Mouse (Mus musculus): Measurements from ENCODE around the gene Rims3. TPM values are rescaled to one million over a fixed set of nuclear protein-coding genes. Genes with fewer than 3 reads are reported as not detected.
A peak's percentile ranks its signal among the peaks of the same experiment; 100 is the strongest.

Rims3 gene
- total and polyA plus RNA-seq, 2 experiments from 2014 or later = 0.04 to 0.05 TPM

DNA sequence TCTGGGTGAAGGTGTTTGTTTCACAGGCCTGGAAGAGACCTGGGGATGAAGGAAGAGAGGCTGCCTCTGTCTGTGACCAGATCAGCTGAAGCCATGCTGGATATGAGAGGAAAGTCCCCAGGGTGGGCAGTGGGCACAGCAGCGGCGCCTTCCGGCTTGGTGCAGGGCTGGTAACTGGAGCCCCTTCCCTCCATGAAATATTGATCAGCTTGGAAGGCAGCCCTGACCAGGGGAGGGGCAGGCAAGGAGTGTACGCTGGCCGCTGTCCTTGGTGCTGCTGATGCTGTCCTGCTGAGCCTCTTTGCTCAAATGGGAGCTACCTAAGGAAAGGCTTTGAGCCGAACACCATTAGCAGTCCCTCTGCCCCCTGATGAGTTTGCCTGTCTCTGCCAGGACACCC is 11.6 kb downstream of the Rims3 start:
- DNase-seq (ENCODE audit: low spot score) (peak; percentile 28), ATAC-seq (ENCODE audit: insufficient read depth, low read depth) (no peak)
- no peaks in the 10 kb centered on the region for H3K4me1 ChIP-seq (ENCODE audit: control insufficient read depth, insufficient read depth)
- no peak overlapping the region for H3K27ac ChIP-seq (ENCODE audit: low read depth)
- H3K9me3 ChIP-seq (replicated peaks; ENCODE audit: control insufficient read depth, low read length) = no peaks in the 10 kb centered on the region
- no peaks in the 10 kb centered on the region for H3K27me3 ChIP-seq (ENCODE audit: control insufficient read depth, insufficient read depth, low read length)
- no peak overlapping the region for H3K4me3 ChIP-seq (ENCODE audit: low read depth, low read length)
- no peaks in the 10 kb centered on the region for H3K36me3 ChIP-seq (replicated peaks; ENCODE audit: control insufficient read depth, insufficient read depth, low read length)
- 5% methylated on average over 6 of the region's 6 CpGs for WGBS
- TF ChIP-seq EP300 (IDR thresholded peaks at IDR 0.05; ENCODE audit: low read depth) (no peak), CTCF (IDR thresholded peaks at IDR 0.05; ENCODE audit: low read depth) (no peak)
- no peak overlapping the region for H3K9ac ChIP-seq (replicated peaks; ENCODE audit: low read depth, low read length)
- no peak overlapping the region for H3K4me2 ChIP-seq (ENCODE audit: low read depth, low read length)

DNA sequence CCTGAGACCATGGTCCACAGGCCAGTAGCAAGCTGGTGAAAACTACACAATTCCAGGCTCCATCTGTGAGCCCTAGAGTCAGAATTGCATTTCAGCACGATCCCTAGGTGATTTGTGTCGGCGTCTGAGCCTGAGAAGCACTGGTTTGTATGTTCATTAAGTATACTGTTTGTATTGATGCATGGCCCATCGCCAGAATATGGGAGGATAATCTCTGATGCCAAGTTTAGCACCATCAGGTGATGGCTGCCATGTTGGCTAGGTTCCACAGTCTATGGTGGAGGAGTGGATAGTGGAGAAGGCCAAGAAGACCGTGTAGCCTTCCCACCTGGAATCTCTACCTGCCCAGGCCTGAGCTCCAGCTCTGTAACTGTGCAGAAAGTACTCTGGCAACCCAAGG is 13.6 kb downstream of the Rims3 start:
- no peaks in the 10 kb centered on the region for H3K9me3 ChIP-seq (replicated peaks; ENCODE audit: control insufficient read depth, low read length)
- no peaks in the 10 kb centered on the region for H3K27me3 ChIP-seq (ENCODE audit: control insufficient read depth, insufficient read depth, low read length)
- no peak for ATAC-seq (ENCODE audit: insufficient read depth, low read depth)
- no peaks in the 10 kb centered on the region for H3K4me1 ChIP-seq (ENCODE audit: control insufficient read depth, insufficient read depth)
- H3K4me3 ChIP-seq (ENCODE audit: low read depth, low read length) = no peak overlapping the region
- TF ChIP-seq CTCF (IDR thresholded peaks at IDR 0.05; ENCODE audit: low read depth) (no peak), EP300 (IDR thresholded peaks at IDR 0.05; ENCODE audit: low read depth) (no peak)
- no peaks in the 10 kb centered on the region for H3K36me3 ChIP-seq (replicated peaks; ENCODE audit: control insufficient read depth, insufficient read depth, low read length)
- H3K27ac ChIP-seq (ENCODE audit: low read depth) = no peak overlapping the region
- H3K9ac ChIP-seq (replicated peaks; ENCODE audit: low read depth, low read length) = no peak overlapping the region
- DNase-seq (ENCODE audit: low spot score) = no peak
- no peak overlapping the region for H3K4me2 ChIP-seq (ENCODE audit: low read depth, low read length)
- 59% methylated on average over 5 of the region's 5 CpGs for WGBS

DNA sequence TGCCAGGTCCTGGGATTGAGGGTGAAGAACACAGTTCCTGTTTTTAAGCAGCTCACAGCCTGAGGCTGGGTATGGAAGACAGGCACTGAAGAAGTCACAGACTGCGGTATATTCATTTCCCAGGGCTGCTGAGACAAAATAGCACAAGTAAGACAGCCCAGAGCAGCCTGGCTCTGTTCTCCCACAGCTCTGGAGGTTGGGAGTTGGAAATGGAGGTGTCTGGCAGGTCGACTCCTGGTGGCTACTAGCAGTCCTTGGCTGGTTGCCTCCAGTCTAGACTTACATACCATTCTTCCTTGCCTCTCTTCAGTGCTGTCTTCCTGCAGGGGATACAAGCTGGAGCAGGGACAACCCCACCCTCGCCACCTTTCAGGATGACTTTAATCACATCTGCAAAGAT is 14.4 kb downstream of the Rims3 start:
- Histone ChIP-seq H3K27me3 (ENCODE audit: control insufficient read depth, insufficient read depth, low read length) (no peaks in the 10 kb centered on the region), H3K9me3 (replicated peaks; ENCODE audit: control insufficient read depth, low read length) (no peaks in the 10 kb centered on the region), H3K4me2 (ENCODE audit: low read depth, low read length) (no peak overlapping the region), H3K4me3 (ENCODE audit: low read depth, low read length) (no peak overlapping the region), H3K36me3 (replicated peaks; ENCODE audit: control insufficient read depth, insufficient read depth, low read length) (no peaks in the 10 kb centered on the region), H3K9ac (replicated peaks; ENCODE audit: low read depth, low read length) (no peak overlapping the region), H3K4me1 (ENCODE audit: control insufficient read depth, insufficient read depth) (no peaks in the 10 kb centered on the region), H3K27ac (ENCODE audit: low read depth) (no peak overlapping the region)
- no peak for DNase-seq (ENCODE audit: low spot score)
- no peak for TF ChIP-seq EP300 (IDR thresholded peaks at IDR 0.05; ENCODE audit: low read depth)
- no peak for TF ChIP-seq CTCF (IDR thresholded peaks at IDR 0.05; ENCODE audit: low read depth)
- no peak for ATAC-seq (ENCODE audit: insufficient read depth, low read depth)
- 63% methylated on average over 3 of the region's 3 CpGs for WGBS

- no peak for ATAC-seq (ENCODE audit: insufficient read depth, low read depth)
- 57% methylated on average over 7 of the region's 7 CpGs for WGBS
- H3K27ac ChIP-seq (ENCODE audit: low read depth) = no peak overlapping the region
These were observed 15.7 kb downstream of the Rims3 start for GRCm38 (mm10) chr4:120870262-120870748.

DNA sequence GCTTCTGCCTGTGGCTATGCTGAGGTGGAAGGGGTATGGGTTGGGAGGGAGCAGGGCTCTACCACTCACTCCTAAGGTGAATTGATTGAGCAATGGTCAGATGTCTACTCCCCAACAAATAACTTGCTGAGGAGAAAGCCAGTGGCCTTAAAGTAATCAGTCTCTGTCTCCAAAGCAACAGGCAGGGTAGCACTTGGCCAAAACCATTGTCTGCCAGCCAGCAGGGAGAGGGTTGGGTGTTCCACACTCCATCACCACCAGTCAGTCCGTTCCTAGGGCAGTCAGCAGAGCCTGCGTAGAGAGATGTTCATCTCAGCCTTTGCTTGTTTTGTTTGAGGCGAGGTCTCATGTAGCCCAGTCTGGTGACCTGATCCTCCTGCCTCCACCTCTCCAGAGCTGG is 21.3 kb downstream of the Rims3 start:
- H3K4me3 ChIP-seq (ENCODE audit: low read depth, low read length) = no peak overlapping the region
- no peaks in the 10 kb centered on the region for H3K27me3 ChIP-seq (ENCODE audit: control insufficient read depth, insufficient read depth, low read length)
- no peaks in the 10 kb centered on the region for H3K9me3 ChIP-seq (replicated peaks; ENCODE audit: control insufficient read depth, low read length)
- DNase-seq (ENCODE audit: low spot score) (no peak), ATAC-seq (ENCODE audit: insufficient read depth, low read depth) (no peak)
- TF ChIP-seq EP300 (IDR thresholded peaks at IDR 0.05; ENCODE audit: low read depth) (no peak), CTCF (IDR thresholded peaks at IDR 0.05; ENCODE audit: low read depth) (no peak)
- H3K4me1 ChIP-seq (ENCODE audit: control insufficient read depth, insufficient read depth) = no peaks in the 10 kb centered on the region
- H3K27ac ChIP-seq (ENCODE audit: low read depth) = no peak overlapping the region
- H3K9ac ChIP-seq (replicated peaks; ENCODE audit: low read depth, low read length) = no peak overlapping the region
- 66% methylated on average over 3 of the region's 3 CpGs for WGBS
- no peaks in the 10 kb centered on the region for H3K36me3 ChIP-seq (replicated peaks; ENCODE audit: control insufficient read depth, insufficient read depth, low read length)
- H3K4me2 ChIP-seq (ENCODE audit: low read depth, low read length) = no peak overlapping the region

More at GRCm38 (mm10) chr4:120870262-120870748, 15.7 kb downstream of the Rims3 start:
- Histone ChIP-seq H3K4me3 (ENCODE audit: low read depth, low read length) (no peak overlapping the region), H3K4me1 (ENCODE audit: control insufficient read depth, insufficient read depth) (no peaks in the 10 kb centered on the region), H3K4me2 (ENCODE audit: low read depth, low read length) (no peak overlapping the region), H3K9ac (replicated peaks; ENCODE audit: low read depth, low read length) (no peak overlapping the region), H3K27me3 (ENCODE audit: control insufficient read depth, insufficient read depth, low read length) (no peaks in the 10 kb centered on the region), H3K36me3 (replicated peaks; ENCODE audit: control insufficient read depth, insufficient read depth, low read length) (no peaks in the 10 kb centered on the region), H3K9me3 (replicated peaks; ENCODE audit: control insufficient read depth, low read length) (no peaks in the 10 kb centered on the region)
- no peak for DNase-seq (ENCODE audit: low spot score)
- no peak for TF ChIP-seq EP300 (IDR thresholded peaks at IDR 0.05; ENCODE audit: low read depth)
- no peak for TF ChIP-seq CTCF (IDR thresholded peaks at IDR 0.05; ENCODE audit: low read depth)

GRCm38 (mm10) chr4:120878728-120879127 is 24.1 kb downstream of the Rims3 start:
- Histone ChIP-seq H3K4me3 (ENCODE audit: low read depth, low read length) (no peak overlapping the region), H3K36me3 (replicated peaks; ENCODE audit: control insufficient read depth, insufficient read depth, low read length) (no peaks in the 10 kb centered on the region), H3K4me1 (ENCODE audit: control insufficient read depth, insufficient read depth) (no peaks in the 10 kb centered on the region), H3K27me3 (ENCODE audit: control insufficient read depth, insufficient read depth, low read length) (no peaks in the 10 kb centered on the region), H3K9me3 (replicated peaks; ENCODE audit: control insufficient read depth, low read length) (no peaks in the 10 kb centered on the region), H3K4me2 (ENCODE audit: low read depth, low read length) (no peak overlapping the region), H3K9ac (replicated peaks; ENCODE audit: low read depth, low read length) (no peak overlapping the region), H3K27ac (ENCODE audit: low read depth) (no peak overlapping the region)
- DNase-seq (ENCODE audit: low spot score) (no peak), ATAC-seq (ENCODE audit: insufficient read depth, low read depth) (no peak)
- WGBS = 72% methylated on average over 3 of the region's 3 CpGs
- no peak for TF ChIP-seq CTCF (IDR thresholded peaks at IDR 0.05; ENCODE audit: low read depth)
- TF ChIP-seq EP300 (IDR thresholded peaks at IDR 0.05; ENCODE audit: low read depth) = no peak

Measured in heart, postnatal 0 days (tissue).